Mouse (Mus musculus) neural tube, embryonic 15.5 days (tissue): ENCODE measurements around the gene Cmpk1. TPM values are rescaled to one million over a fixed set of nuclear protein-coding genes. Genes with fewer than 3 reads are reported as not detected.
A peak's percentile ranks its signal among the peaks of the same experiment; 100 is the strongest.
"Not testable (repeated sequence)": the region's sequence is repeated elsewhere in the genome, so short reads cannot be mapped to it uniquely, and the experiment has no call there.

Experiments
- ATAC-seq: fragments of 200-750 bp; cut with Nextera tagmentation; 2 replicates; pipeline ENCODE4 v1.8.0; 2017; ENCODE audit warnings: mild to moderate bottlenecking, moderate TSS enrichment, moderate library complexity; ENCODE audit not compliant: low FRiP score
- H3K27ac ChIP-seq: fragments of 300-500 bp; sonication (generic); replicated peaks from 2 replicates; pipeline ENCODE4 v1.5.1; 2015; ENCODE audit warnings: mild to moderate bottlenecking, inconsistent platforms
- H3K27me3 ChIP-seq: fragments of 300-500 bp; sonication (generic); replicated peaks from 2 replicates; pipeline ENCODE4 v1.6.1; 2015; ENCODE audit warnings: inconsistent platforms
- H3K36me3 ChIP-seq: fragments of 300-500 bp; sonication (generic); 2 replicates; pipeline ENCODE4 v1.6.1; 2015; ENCODE audit warnings: inconsistent platforms
- H3K4me1 ChIP-seq: fragments of 300-500 bp; sonication (generic); 2 replicates; pipeline ENCODE4 v1.6.1; 2015; ENCODE audit warnings: inconsistent platforms
- H3K4me2 ChIP-seq: fragments of 300-500 bp; sonication (generic); 2 replicates; pipeline ENCODE4 v1.6.1; 2015; ENCODE audit warnings: inconsistent platforms, mild to moderate bottlenecking, moderate library complexity
- H3K4me3 ChIP-seq: fragments of 300-500 bp; sonication (generic); replicated peaks from 2 replicates; pipeline ENCODE4 v1.5.1; 2015; ENCODE audit warnings: mild to moderate bottlenecking, inconsistent platforms
- H3K9ac ChIP-seq: fragments of 300-500 bp; sonication (generic); replicated peaks from 2 replicates; pipeline ENCODE4 v1.6.1; 2015; ENCODE audit warnings: mild to moderate bottlenecking, inconsistent platforms
- H3K9me3 ChIP-seq: fragments of 300-500 bp; sonication (generic); replicated peaks from 2 replicates; pipeline ENCODE4 v1.6.1; 2016; ENCODE audit warnings: inconsistent platforms
- WGBS: fragments of 180-500 bp; shearing (Covaris S2); methylation state at CpG from one replicate; pipeline ENCODE4 v1.1.7; 2015; ENCODE audit warnings: mixed read lengths; 5-methylcytosine and 5-hydroxymethylcytosine counted together
- polyA plus RNA-seq: library from polyadenylated mRNA; unstranded; fragments of >200 nt; fragmentation: Nextera tagmentation; extraction: Ambion mirVana; gene quantifications from 2 replicates; pipeline ENCODE4 v1.2.1, GENCODE M21; 2015

Cmpk1 gene
- polyA plus RNA-seq, 1 experiment from 2014 or later: 210 TPM

GRCm38 (mm10) chr4:114982619-114983018 is 4.4 kb downstream of the Cmpk1 start:
- no peaks in the 10 kb centered on the region for H3K36me3 ChIP-seq
- no peaks in the 10 kb centered on the region for H3K9me3 ChIP-seq
- WGBS: 85% methylated on average over 1 of the region's 1 CpGs
- no peak for ATAC-seq
- no peak overlapping the region for H3K4me3 ChIP-seq
- H3K27ac ChIP-seq: no peak overlapping the region
- no peak overlapping the region for H3K4me2 ChIP-seq
- H3K9ac ChIP-seq: no peak overlapping the region
- no peaks in the 10 kb centered on the region for H3K27me3 ChIP-seq
- H3K4me1 ChIP-seq: peaks cover 21% of the 10 kb centered on the region

- whole genome bisulfite sequencing: 98% methylated on average over 1 of the region's 1 CpGs
- H3K27me3 ChIP-seq: no peaks in the 10 kb centered on the region
Observed at GRCm38 (mm10) chr4:114973229-114973740, 13.8 kb downstream of the Cmpk1 start.

GRCm38 (mm10) chr4:114970736-114971135 is 16.3 kb downstream of the Cmpk1 start:
- ATAC-seq: no peak
- WGBS: 93% methylated on average over 5 of the region's 5 CpGs
- Histone ChIP-seq H3K4me3 (no peak overlapping the region), H3K27me3 (no peaks in the 10 kb centered on the region), H3K4me2 (no peak overlapping the region), H3K9me3 (no peaks in the 10 kb centered on the region), H3K27ac (no peak overlapping the region), H3K9ac (no peak overlapping the region), H3K4me1 (no peaks in the 10 kb centered on the region), H3K36me3 (peaks cover 28% of the 10 kb centered on the region)

More at GRCm38 (mm10) chr4:114973229-114973740, 13.8 kb downstream of the Cmpk1 start:
- no peak for ATAC-seq
- no peaks in the 10 kb centered on the region for H3K4me1 ChIP-seq
- H3K4me3 ChIP-seq: no peak overlapping the region
- no peak overlapping the region for H3K9ac ChIP-seq
- peaks cover 6% of the 10 kb centered on the region for H3K36me3 ChIP-seq
- no peak overlapping the region for H3K4me2 ChIP-seq
- no peak overlapping the region for H3K27ac ChIP-seq
- no peaks in the 10 kb centered on the region for H3K9me3 ChIP-seq

- not testable (repeated sequence) for ATAC-seq, H3K4me2 ChIP-seq, H3K9ac ChIP-seq, H3K9me3 ChIP-seq, H3K4me1 ChIP-seq, H3K4me3 ChIP-seq, H3K27me3 ChIP-seq, H3K27ac ChIP-seq
- H3K36me3 ChIP-seq: peaks cover 32% of the 10 kb centered on the region
- whole genome bisulfite sequencing: 90% methylated on average over 2 of the region's 2 CpGs
Observed at GRCm38 (mm10) chr4:114960881-114961280, 26.2 kb downstream of the Cmpk1 start.

- WGBS: 96% methylated on average over 2 of the region's 2 CpGs
- Histone ChIP-seq H3K9ac (no peak overlapping the region), H3K9me3 (no peaks in the 10 kb centered on the region), H3K4me1 (no peaks in the 10 kb centered on the region), H3K27ac (no peak overlapping the region), H3K27me3 (no peaks in the 10 kb centered on the region), H3K4me2 (no peak overlapping the region), H3K4me3 (no peak overlapping the region), H3K36me3 (peaks cover 18% of the 10 kb centered on the region)
- ATAC-seq: no peak
Observed at GRCm38 (mm10) chr4:114959533-114959932, 27.5 kb downstream of the Cmpk1 start.

- no peak overlapping the region for H3K9ac ChIP-seq
- no peaks in the 10 kb centered on the region for H3K4me1 ChIP-seq
- H3K36me3 ChIP-seq: peaks cover 16% of the 10 kb centered on the region
- H3K4me2 ChIP-seq: no peak overlapping the region
- no peaks in the 10 kb centered on the region for H3K9me3 ChIP-seq
- no peak overlapping the region for H3K4me3 ChIP-seq
- no peak for ATAC-seq
- 95% methylated on average over 4 of the region's 4 CpGs for WGBS
- H3K27ac ChIP-seq: no peak overlapping the region
- no peaks in the 10 kb centered on the region for H3K27me3 ChIP-seq
Observed at GRCm38 (mm10) chr4:114958786-114959185, 28.3 kb downstream of the Cmpk1 start.

GRCm38 (mm10) chr4:114958231-114958630 is 28.8 kb downstream of the Cmpk1 start:
- no peak for ATAC-seq

GRCm38 (mm10) chr4:114957403-114957802 is 29.6 kb downstream of the Cmpk1 start:
- Histone ChIP-seq H3K27me3 (no peaks in the 10 kb centered on the region), H3K36me3 (peaks cover 9% of the 10 kb centered on the region), H3K9me3 (no peaks in the 10 kb centered on the region), H3K4me1 (no peaks in the 10 kb centered on the region), H3K4me2 (no peak overlapping the region), H3K4me3 (no peak overlapping the region), H3K27ac (no peak overlapping the region), H3K9ac (no peak overlapping the region)
- no peak for ATAC-seq

More at GRCm38 (mm10) chr4:114958231-114958630, 28.8 kb downstream of the Cmpk1 start:
- Histone ChIP-seq H3K4me1 (no peaks in the 10 kb centered on the region), H3K27me3 (no peaks in the 10 kb centered on the region), H3K9ac (no peak overlapping the region), H3K27ac (no peak overlapping the region), H3K9me3 (no peaks in the 10 kb centered on the region), H3K4me3 (no peak overlapping the region), H3K36me3 (peaks cover 16% of the 10 kb centered on the region), H3K4me2 (no peak overlapping the region)
- 82% methylated on average over 2 of the region's 2 CpGs for WGBS

GRCm38 (mm10) chr4:114953172-114953571 is 33.9 kb downstream of the Cmpk1 start:
- no peak overlapping the region for H3K27ac ChIP-seq
- H3K9me3 ChIP-seq: no peaks in the 10 kb centered on the region
- no peak overlapping the region for H3K4me2 ChIP-seq
- H3K4me3 ChIP-seq: no peak overlapping the region
- no peaks in the 10 kb centered on the region for H3K4me1 ChIP-seq
- H3K36me3 ChIP-seq: peaks cover 3% of the 10 kb centered on the region; the same call in 1 of the 2 replicates
- 85% methylated on average over 3 of the region's 3 CpGs for WGBS
- H3K27me3 ChIP-seq: peaks cover 4% of the 10 kb centered on the region
- no peak overlapping the region for H3K9ac ChIP-seq
- ATAC-seq: no peak

- no peak overlapping the region for H3K9ac ChIP-seq
- no peak for ATAC-seq
- 71% methylated on average over 7 of the region's 7 CpGs for WGBS
- H3K4me2 ChIP-seq: no peak overlapping the region
- H3K36me3 ChIP-seq: no peaks in the 10 kb centered on the region
- peaks cover 37% of the 10 kb centered on the region for H3K27me3 ChIP-seq
- no peak overlapping the region for H3K27ac ChIP-seq
- H3K9me3 ChIP-seq: no peaks in the 10 kb centered on the region
- no peaks in the 10 kb centered on the region for H3K4me1 ChIP-seq
- no peak overlapping the region for H3K4me3 ChIP-seq
Observed at GRCm38 (mm10) chr4:114947852-114948481, 39.1 kb downstream of the Cmpk1 start.

- WGBS: 34% methylated on average over 6 of the region's 6 CpGs
- Histone ChIP-seq H3K27ac (no peak overlapping the region), H3K4me3 (no peak overlapping the region), H3K27me3 (peaks cover 37% of the 10 kb centered on the region), H3K4me1 (peaks cover 4% of the 10 kb centered on the region; the same call in 1 of the 2 replicates), H3K9ac (no peak overlapping the region), H3K4me2 (no peak overlapping the region), H3K9me3 (no peaks in the 10 kb centered on the region), H3K36me3 (no peaks in the 10 kb centered on the region)
- ATAC-seq: peak; percentile 91
Observed at GRCm38 (mm10) chr4:114947395-114947794, 39.6 kb downstream of the Cmpk1 start.

GRCm38 (mm10) chr4:114946416-114946815 is 40.6 kb downstream of the Cmpk1 start:
- Histone ChIP-seq H3K4me3 (no peak overlapping the region), H3K4me1 (peaks cover 9% of the 10 kb centered on the region; the same call in 1 of the 2 replicates), H3K36me3 (no peaks in the 10 kb centered on the region), H3K4me2 (no peak overlapping the region), H3K9ac (no peak overlapping the region), H3K27me3 (peaks cover 37% of the 10 kb centered on the region), H3K9me3 (no peaks in the 10 kb centered on the region), H3K27ac (no peak overlapping the region)
- WGBS: 87% methylated on average over 4 of the region's 4 CpGs
- no peak for ATAC-seq
